Mouse (Mus musculus): Measurements from ENCODE around the gene Alg14. TPM values are rescaled to one million over a fixed set of nuclear protein-coding genes. Genes with fewer than 3 reads are reported as not detected.

The Alg14 gene
- polyA plus RNA-seq (2015; fragmentation: Nextera tagmentation; extraction: Ambion mirVana): 35.3 and 35.7 TPM in 2 replicates

DNA sequence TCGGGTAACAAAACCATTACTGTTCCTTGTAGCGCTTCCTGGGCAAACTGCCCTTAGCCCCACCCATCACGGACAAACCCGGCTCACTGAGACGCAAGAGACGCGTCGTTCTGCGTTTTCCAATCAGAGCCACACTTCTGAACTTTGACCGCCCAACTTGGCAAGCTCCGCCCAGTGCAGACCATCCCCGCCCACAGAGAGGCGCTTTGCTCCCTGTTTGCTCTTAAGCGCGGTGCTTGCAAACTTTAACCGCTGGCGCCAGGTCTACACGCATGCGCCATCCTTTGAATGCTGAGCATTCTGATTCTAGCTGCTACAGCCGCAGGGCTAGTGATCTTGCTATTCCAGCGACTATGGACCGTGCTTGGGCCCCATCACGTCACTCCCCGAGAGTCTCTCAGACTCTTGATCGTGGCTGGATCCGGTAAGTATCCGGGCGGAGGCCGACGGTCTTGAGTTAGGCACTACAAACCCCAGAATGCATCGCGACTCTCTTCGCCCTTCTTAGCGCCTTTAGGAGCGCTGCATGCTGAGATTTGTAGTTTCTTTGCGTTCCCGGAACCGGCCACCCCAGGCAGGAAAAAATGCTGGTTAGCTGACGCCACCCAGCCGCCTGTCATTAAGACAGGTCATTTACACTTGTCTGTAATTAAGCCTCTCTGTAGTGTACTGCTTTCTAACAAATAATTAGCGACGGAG lies at the start of gene Alg14:
TSS of gene Alg14 (plus strand) at position 214 of the 699 bp plus-strand sequence.
- no peaks in the 10 kb centered on the region for H3K27me3 ChIP-seq (ENCODE audit: control insufficient read depth, insufficient read depth, low read length)
- H3K9ac ChIP-seq (ENCODE audit: low read length): peak within 1 kb of the TSS; percentile 69
- ATAC-seq (ENCODE audit: low FRiP score, low TSS enrichment) (peak; percentile 98), DNase-seq (ENCODE audit: low spot score) (peak; percentile 97)
- 0 out of 2 replicates have a peak, but pooled peaks cover 3% of the 10 kb centered on the region for H3K4me1 ChIP-seq (replicated peaks; ENCODE audit: control insufficient read depth, insufficient read depth)
- H3K27ac ChIP-seq (replicated peaks): peak within 1 kb of the TSS; percentile 93
- H3K9me3 ChIP-seq (ENCODE audit: control insufficient read depth, low read length): no peaks in the 10 kb centered on the region
- peak within 1 kb of the TSS; percentile 66 for H3K4me3 ChIP-seq (ENCODE audit: low read depth, low read length)
- no peaks in the 10 kb centered on the region for H3K36me3 ChIP-seq (ENCODE audit: control insufficient read depth, insufficient read depth, low read length)
- no peak for TF ChIP-seq EP300 (optimal IDR thresholded peaks at IDR 0.05)
- TF ChIP-seq CTCF (IDR thresholded peaks at IDR 0.05; ENCODE audit: low read depth): peak; percentile 54
- peak within 1 kb of the TSS; percentile 72 for H3K4me2 ChIP-seq (replicated peaks; ENCODE audit: low read depth)
- under 1% methylated on average over 42 of the region's 42 CpGs for WGBS

DNA sequence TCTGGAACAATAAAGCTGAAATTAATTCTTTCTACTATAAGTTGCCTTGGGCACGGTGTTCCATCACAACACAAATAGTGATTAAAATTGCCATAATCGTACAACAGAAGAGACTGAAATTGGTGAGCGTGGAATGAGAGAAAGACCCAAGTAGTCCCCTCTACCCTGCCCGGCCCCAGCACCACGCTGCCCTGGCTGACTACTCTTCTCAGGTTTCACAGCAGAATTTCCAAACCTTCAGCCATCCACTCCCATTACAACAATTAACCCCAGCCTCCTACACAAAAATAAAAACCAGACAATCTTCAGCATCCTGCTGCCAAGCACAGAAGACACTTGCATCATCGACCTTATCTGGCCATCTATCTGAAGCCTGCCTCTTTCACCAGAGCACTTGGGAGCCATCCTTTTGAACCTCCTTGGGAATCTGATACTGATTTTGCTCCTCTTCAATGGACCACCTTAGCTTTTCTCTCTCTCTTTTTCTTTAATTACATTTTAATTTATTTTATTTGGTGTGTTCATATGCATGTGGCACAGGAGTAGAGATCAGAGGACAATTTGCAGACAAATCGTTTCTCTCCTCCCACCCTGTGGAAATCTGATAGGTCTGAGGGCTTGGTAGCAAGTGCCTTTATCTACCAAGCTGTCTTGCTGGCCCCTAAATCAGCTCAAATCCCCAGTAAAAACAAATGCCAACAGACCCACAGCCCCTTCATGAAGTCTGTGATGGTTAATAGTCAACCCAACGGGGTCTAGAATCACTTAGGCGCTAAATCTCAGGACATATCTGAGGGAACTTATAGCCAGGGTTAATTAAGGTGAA lies 49.2 kb upstream of the Alg14 start:
- no peaks in the 10 kb centered on the region for H3K4me1 ChIP-seq (replicated peaks; ENCODE audit: control insufficient read depth, insufficient read depth)
- H3K36me3 ChIP-seq (ENCODE audit: control insufficient read depth, insufficient read depth, low read length): no peaks in the 10 kb centered on the region
- H3K27ac ChIP-seq (replicated peaks): no peak overlapping the region
- H3K9ac ChIP-seq (ENCODE audit: low read length): no peak overlapping the region
- no peak for ATAC-seq (ENCODE audit: low FRiP score, low TSS enrichment)
- no peaks in the 10 kb centered on the region for H3K9me3 ChIP-seq (ENCODE audit: control insufficient read depth, low read length)
- 63% methylated on average over 9 of the region's 9 CpGs for WGBS
- no peak for TF ChIP-seq CTCF (IDR thresholded peaks at IDR 0.05; ENCODE audit: low read depth)
- no peak for TF ChIP-seq EP300 (optimal IDR thresholded peaks at IDR 0.05)
- DNase-seq (ENCODE audit: low spot score): no peak
- H3K4me2 ChIP-seq (replicated peaks; ENCODE audit: low read depth): no peak overlapping the region
- H3K4me3 ChIP-seq (ENCODE audit: low read depth, low read length): no peak overlapping the region
- H3K27me3 ChIP-seq (ENCODE audit: control insufficient read depth, insufficient read depth, low read length): no peaks in the 10 kb centered on the region

DNA sequence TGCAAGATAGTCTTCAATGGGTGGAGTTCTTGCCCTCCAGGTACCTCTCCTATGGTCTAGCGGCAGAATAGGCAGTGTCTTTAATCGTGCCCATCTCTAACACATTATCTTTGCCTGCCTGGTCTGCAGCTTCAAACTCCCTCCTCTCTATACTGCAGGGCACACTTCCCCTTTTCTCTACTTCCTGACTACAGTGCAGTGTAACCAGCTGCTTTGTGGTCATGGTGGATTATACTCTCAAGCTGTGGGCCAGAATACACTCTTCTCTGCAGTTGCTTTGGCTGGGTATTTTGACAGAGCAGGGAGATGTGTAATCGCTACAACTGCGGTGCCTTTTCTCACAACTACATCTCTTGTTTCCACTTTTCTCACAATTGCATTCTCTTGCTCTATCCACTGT lies 48.6 kb upstream of the Alg14 start:
- DNase-seq (ENCODE audit: low spot score): no peak
- Histone ChIP-seq H3K9me3 (ENCODE audit: control insufficient read depth, low read length) (no peaks in the 10 kb centered on the region), H3K9ac (ENCODE audit: low read length) (no peak overlapping the region), H3K4me3 (ENCODE audit: low read depth, low read length) (no peak overlapping the region), H3K27ac (replicated peaks) (no peak overlapping the region), H3K27me3 (ENCODE audit: control insufficient read depth, insufficient read depth, low read length) (no peaks in the 10 kb centered on the region), H3K4me1 (replicated peaks; ENCODE audit: control insufficient read depth, insufficient read depth) (no peaks in the 10 kb centered on the region), H3K36me3 (ENCODE audit: control insufficient read depth, insufficient read depth, low read length) (no peaks in the 10 kb centered on the region), H3K4me2 (replicated peaks; ENCODE audit: low read depth) (no peak overlapping the region)
- 82% methylated on average over 4 of the region's 4 CpGs for WGBS
- ATAC-seq (ENCODE audit: low FRiP score, low TSS enrichment): no peak
- no peak for TF ChIP-seq CTCF (IDR thresholded peaks at IDR 0.05; ENCODE audit: low read depth)
- no peak for TF ChIP-seq EP300 (optimal IDR thresholded peaks at IDR 0.05)

DNA sequence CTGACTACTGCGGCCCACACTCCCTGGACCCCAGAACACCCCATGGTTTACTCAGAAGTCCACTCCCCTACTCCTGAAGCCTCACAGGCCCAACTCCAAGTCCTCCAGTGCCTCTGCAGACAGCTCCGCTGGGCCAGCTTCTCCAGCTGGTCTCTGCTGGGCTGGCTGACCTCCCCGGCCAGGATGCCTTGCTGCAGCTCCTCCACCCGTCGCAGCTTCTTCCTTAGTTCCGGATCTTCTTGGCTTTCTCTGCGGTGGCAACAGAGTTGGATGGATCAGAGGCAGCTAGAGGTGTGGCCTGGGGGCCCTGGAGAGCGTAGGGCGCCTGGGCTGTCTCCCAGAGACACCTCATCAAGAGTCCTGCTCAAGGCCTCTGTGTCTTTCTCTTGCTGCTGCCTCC lies 41.5 kb upstream of the Alg14 start:
- Histone ChIP-seq H3K36me3 (ENCODE audit: control insufficient read depth, insufficient read depth, low read length) (no peaks in the 10 kb centered on the region), H3K4me2 (replicated peaks; ENCODE audit: low read depth) (no peak overlapping the region), H3K4me1 (replicated peaks; ENCODE audit: control insufficient read depth, insufficient read depth) (no peaks in the 10 kb centered on the region), H3K27ac (replicated peaks) (no peak overlapping the region), H3K27me3 (ENCODE audit: control insufficient read depth, insufficient read depth, low read length) (no peaks in the 10 kb centered on the region), H3K9me3 (ENCODE audit: control insufficient read depth, low read length) (no peaks in the 10 kb centered on the region), H3K4me3 (ENCODE audit: low read depth, low read length) (no peak overlapping the region), H3K9ac (ENCODE audit: low read length) (no peak overlapping the region)
- 75% methylated on average over 9 of the region's 9 CpGs for WGBS
- no peak for DNase-seq (ENCODE audit: low spot score)
- ATAC-seq (ENCODE audit: low FRiP score, low TSS enrichment): no peak
- TF ChIP-seq CTCF (IDR thresholded peaks at IDR 0.05; ENCODE audit: low read depth) (no peak), EP300 (optimal IDR thresholded peaks at IDR 0.05) (no peak)

DNA sequence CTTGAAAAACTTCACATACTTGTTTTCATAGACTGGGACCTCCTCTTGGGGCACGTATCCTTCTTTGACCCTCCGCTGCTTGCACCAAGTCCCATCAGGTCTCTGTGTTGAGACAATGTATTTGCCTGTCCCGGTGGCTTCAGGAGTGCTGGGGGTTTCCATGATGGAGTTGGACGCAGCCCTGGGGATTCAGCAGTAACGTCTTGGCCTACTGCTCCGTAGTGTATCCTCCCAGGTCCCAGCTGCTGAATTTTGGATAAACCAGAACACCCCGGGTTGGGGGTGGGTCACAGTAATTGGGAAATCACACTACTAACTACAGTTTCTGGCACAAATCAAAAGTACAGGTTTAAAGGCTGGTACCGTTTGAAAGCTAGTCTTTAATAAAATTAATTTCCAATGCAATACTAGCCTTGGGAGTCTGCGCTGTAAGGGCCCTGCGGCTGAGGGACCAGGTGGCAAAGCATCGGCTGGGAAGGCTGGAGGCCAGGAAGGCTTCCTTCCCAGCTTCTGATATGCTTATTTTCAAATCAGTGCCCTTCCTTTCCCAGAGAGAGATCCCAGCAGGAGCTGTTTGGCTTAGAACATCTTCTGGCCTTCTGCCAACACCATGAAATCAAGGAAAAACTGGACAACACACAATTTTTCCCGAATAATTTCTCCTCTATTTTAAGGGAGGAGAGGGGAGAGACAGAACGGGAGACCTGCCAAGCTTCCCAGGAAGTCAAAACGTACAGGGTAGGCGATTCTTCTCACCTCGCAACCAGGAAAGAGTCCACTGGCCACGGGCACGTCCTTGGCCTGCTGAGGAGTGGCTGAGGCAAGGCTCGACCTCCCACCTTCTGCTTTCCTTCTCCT lies 40.8 kb upstream of the Alg14 start:
- Histone ChIP-seq H3K4me3 (ENCODE audit: low read depth, low read length) (no peak overlapping the region), H3K4me1 (replicated peaks; ENCODE audit: control insufficient read depth, insufficient read depth) (no peaks in the 10 kb centered on the region), H3K27ac (replicated peaks) (no peak overlapping the region), H3K9ac (ENCODE audit: low read length) (no peak overlapping the region), H3K4me2 (replicated peaks; ENCODE audit: low read depth) (no peak overlapping the region), H3K36me3 (ENCODE audit: control insufficient read depth, insufficient read depth, low read length) (no peaks in the 10 kb centered on the region), H3K9me3 (ENCODE audit: control insufficient read depth, low read length) (no peaks in the 10 kb centered on the region), H3K27me3 (ENCODE audit: control insufficient read depth, insufficient read depth, low read length) (no peaks in the 10 kb centered on the region)
- no peak for ATAC-seq (ENCODE audit: low FRiP score, low TSS enrichment)
- WGBS: 61% methylated on average over 19 of the region's 19 CpGs
- TF ChIP-seq EP300 (optimal IDR thresholded peaks at IDR 0.05): no peak
- no peak for TF ChIP-seq CTCF (IDR thresholded peaks at IDR 0.05; ENCODE audit: low read depth)
- no peak for DNase-seq (ENCODE audit: low spot score)

All from stomach, postnatal 0 days (tissue).